Mouse (Mus musculus) cerebellum, postnatal 4 days (tissue): ENCODE measurements at regions not wholly inside any gene's neighbourhood (a gene's known extent, or its start where the extent isn't known, plus 50 kb on each side); places are given as distances from the start of the nearest gene placed in this dataset.

Experiments
- DNase-seq, 2 experiments: peaks; one replicate each; pipeline ENCODE4 v3.0.0; 2022; ENCODE audit warnings: low spot score in 2 of 2, mixed read lengths in 1 of 2

DNA sequence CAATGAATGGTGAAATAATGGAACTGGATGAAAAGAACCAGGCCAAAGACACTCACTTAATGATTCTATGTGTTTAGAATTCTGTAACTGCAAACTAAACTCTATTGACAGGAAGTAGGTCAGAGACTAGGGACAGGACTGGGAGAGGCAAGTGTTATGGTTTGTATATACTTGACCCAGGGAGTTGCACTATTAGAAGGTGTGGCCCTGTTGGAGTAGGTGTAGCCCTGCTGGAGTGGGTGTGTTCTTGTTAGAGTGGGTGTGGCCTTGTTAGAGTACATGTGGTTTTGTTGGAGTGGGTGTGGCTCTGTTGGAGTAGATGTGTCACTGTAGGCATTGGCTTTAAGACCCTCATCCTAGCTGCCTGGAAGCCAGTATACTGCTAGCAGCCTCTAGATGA is 93.0 kb upstream of the Npas2 start:
- DNase-seq: no peak

DNA sequence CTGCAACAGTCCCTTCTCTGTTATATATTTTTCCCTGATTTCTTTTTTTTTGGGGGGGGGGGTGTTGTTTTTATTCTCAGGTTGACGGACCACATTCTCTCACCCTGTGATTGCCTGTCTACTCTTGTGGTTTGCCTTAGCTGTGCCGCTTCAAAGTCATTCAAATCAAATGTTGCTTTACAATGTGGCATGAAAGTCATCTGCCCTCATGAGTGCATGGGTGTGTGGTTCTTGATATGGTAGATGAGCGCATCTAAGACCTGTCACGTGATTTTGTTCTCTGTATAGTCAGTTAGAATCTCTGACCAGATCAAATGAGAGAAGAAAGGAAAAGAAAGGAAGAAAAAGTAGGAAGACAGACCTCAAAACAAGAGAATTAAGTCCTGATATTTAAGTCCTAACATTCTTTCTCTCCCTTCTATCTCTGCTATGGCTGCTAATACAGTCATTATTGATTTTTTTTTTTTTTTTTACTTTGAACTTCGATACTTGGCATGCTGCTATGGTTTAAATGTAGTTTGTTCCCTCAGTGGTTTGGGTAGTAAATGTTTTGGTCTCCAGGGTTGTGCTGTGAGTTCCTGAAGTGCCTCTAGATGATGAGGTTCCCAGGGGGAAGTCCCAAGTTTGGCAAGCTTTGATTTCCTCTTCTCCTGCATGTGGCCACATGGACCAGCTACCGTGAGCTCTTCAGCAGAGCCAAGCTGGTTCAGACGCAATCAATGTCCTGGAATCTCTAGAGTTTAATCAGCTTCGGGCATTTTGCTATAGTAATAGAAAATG is 91.2 kb upstream of the Npas2 start:
- no peak for DNase-seq

DNA sequence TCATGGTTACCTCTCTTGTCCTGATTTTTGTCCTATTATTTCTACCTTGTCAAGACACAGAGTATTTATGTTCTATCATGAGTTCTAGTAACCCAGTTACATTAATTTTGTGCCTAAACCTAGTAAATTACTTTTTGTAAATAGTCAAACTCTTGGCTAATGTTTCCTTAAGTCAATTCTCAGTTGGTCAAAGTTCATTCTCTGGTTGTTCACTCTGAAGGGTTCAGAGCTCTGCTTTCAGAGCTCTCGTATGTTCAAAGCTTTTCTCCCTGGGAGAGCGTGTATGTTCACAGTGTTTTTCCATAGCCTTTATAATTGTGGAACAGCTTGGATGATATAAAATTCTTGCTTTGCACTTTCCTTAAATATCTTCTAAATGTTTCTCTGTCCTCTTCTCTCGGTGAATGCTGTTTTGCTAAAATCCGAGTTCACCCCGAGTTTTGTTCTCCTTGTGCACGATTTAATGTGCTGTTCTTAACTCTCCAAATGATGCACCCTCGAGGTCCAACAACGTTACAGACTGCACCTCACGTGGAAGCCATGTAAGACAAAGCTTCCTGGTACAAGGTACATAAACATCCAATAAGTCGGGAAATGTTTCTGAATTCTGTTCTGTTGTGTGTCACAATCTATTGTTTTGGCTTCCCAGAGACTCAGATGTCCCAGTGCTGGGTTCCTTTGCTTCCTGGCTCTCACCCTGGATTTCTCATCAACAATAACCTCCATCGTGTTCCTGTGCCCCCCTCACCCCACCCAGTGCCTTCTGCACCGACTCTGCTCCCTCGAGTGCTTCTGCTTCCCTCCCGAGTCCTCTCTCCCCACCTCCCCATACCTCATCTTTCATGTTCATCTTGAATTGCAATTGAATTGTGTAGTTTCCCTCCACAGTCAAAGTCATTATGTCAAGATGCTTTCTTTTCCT is 90.3 kb upstream of the Npas2 start:
- DNase-seq: no peak

DNA sequence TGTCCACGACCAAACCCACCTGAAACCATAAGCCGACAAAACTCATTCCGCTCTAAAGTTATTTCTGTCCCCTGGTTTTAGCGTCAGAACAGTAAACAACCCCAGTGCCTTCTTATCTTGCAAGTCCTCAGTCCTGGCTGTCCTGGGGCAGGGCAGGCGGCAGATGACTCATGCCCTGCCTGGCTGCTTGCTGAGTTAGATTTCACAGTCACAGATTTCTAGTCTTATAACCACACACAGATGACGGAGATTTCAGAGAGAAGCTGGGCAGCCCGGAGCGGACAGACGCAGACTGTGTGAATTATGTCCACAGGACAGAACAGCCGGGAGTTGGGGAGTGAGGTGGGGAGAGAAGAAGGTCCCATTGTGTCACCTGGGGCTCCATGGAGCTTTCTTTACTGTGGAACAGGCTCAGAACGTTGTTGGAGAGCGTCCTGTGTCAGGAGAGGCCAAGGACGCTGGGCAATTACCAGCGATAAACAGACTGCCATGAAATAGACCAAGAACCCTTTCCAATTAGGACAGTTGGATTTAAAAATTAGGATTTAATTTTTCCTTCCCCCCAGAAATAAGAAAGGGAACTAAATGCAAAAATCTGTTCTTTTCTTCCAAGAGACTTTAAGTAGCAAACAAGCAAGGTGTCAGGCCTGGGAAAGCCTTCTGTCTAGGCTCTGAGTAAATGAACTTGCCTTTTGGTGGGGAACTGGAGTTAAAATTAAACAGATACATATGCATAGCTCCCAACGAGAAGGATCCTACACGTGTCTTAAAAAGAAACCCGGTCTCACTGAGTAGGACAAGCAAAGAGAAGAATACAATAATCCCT is 87.8 kb upstream of the Npas2 start:
- DNase-seq: no peak

DNA sequence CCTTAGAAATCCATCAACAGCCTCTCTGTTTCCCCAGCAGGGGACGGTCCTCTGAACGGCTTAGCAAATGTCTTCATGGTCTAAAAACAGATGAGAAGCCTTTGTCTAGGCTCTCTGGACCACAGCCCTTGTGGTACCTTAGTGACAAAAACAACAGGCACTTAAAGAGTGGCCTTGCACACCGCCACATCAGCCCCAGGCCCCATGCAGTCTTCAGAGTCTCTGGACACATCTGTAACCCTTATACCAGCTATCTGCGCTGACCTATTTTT is 87.2 kb upstream of the Npas2 start:
- no peak for DNase-seq

DNA sequence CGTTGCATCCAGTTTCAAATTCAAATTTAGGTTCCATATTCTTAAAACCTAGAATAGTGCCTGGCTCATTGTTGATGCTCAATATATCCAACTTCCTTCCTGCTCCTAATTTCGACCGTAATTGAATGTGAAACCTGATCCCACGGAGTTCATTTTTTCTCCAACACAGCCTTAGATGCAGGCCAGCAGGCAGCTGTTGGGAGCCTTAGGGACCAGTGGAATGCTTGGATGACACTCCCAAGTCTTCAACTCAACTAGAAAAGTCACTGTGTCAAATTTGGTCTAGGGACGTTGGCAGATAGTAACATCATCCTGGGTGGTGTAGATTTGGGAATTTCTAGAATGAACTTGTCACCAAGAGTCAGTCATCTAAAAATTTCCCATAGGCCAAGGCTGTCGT is 86.9 kb upstream of the Npas2 start:
- DNase-seq: no peak

DNA sequence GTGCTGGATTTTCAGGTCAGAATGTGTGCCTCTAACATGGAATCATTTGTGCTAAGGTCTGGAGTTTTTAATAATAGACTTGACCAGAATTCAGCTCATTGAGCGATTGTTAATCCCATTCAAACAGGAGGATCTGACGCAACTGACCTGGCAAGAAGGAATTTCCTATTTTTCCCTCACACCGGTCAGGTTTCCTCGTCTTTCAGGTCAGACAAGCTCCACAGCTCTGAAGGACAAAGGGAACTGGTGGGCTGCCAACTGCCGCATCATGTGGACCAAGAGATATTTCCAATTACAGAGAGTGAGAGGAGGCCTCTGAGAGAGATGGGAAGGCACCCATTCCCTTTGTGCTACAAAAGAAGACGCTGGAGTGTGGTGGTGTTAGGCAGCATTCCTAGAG is 77.2 kb upstream of the Npas2 start:
- DNase-seq: no peak

DNA sequence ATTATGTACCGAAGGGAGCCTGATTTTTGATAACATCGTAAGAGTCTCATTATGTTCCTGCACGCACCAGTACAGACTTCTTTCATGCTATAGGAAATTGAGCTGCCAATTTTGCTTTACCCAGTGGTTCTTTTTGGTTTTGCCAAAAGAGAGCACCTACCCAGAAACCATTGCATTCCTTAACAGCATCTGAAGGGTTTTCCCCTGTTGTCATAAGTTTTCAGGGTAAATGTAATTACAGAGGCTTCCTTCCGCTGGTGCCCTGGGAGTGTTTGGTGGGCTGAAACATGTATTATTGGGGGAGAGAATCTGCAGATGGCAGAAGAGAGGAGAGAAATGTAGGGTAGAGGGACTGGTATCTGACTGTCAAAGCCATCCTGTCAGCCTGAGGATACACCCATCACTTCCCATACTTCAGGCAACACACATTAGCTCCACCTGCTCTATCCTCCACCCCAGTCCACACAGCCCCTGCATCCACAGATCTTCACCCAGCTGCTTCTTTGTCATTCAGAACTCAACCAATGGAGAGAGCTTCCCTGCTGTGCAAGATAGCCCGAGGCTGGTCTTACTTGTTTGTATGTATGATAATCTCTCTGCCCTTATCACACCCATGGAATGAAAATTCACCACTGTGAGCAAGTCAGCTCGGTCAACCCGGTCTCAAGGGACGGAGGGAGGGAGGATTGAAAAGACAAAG is 71.1 kb upstream of the Npas2 start:
- no peak for DNase-seq

DNA sequence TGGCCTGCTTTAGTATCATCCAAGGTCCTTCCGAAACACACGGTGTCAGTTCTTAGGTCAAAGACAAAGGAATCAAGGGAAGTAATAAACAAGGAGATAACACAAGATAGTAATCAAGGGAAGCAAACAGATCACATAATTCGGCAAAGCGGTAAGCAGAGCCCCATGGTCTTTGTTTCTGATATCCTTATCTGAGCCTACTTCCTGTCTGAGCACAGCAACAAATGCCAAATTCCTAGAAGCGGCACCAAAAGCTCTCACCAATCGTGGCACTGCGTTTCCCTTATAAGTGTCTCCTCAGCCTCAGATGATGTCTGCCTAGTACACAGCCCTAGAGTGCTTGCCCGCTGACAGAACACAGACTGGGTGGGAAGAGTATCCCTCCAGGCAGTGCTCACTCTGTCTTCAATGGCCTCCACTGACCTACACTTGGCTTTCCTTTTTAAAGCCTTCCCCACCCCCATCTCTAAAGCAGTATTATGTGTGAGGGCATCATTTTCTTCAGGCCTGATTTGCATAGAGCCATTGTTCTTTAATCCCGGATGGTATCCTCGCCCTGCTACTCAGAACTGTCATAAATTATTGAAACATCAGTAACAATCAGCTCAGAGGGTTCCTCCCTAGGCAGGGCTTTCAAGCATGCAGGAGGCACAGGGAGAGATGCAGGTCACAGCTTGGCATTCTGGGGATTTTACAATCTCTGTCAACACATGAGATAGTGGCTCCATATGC is 70.3 kb upstream of the Npas2 start:
- DNase-seq: no peak

DNA sequence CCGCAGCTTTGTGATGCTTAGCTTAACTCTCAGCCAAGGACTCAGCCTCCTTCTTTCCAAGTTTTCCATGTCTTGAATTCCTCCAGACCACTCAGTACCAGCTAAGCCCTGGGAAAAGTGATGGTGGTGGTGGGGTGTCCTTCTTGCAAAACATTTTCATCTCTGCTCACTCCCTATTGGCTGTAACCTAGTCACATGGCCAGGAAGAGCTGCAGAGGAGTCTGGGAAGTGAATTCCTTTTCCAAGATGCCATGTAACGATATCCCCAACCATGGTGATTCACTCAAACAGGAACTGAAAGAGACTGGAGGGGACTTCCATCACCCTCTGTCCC is 69.8 kb upstream of the Npas2 start:
- no peak for DNase-seq

DNA sequence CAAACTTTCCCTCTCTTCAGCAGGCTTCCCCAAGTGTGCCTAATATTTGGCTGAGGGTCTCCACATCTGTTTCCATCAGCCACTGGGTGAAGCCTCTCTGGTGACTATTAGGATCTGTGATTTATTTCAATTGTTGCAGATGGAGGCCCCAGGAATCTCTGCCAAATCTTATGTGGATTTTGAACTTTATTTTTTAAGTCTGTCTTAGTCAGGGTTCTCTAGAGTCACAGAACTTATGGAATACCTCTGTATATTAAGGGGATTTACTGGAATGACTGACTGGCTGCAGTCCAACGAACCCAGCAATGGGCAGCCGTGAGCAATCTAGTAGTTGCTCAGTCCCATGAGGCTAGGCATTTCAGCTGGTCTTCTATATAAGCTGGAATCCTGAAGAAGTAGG is 59.0 kb upstream of the Npas2 start:
- DNase-seq: no peak

DNA sequence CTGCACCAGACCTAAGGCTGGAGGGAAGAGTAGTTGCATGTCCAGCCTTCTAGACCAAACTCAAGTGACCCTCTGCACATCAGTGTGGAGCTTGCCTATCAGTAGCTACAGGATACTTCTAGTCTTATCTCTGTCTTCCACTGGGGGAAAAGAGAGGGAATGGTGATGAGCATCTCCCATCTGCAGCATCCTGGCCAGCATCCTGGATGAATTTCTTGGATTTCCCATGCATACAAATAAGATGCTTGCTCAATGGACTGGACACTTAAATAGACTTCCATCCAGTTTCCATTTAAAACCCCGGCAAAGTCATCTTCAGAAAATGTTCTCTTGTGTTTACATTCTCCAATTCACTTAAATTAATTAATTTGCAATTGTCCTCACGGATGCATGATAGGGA is 50.5 kb upstream of the Npas2 start:
- DNase-seq: no peak

DNA sequence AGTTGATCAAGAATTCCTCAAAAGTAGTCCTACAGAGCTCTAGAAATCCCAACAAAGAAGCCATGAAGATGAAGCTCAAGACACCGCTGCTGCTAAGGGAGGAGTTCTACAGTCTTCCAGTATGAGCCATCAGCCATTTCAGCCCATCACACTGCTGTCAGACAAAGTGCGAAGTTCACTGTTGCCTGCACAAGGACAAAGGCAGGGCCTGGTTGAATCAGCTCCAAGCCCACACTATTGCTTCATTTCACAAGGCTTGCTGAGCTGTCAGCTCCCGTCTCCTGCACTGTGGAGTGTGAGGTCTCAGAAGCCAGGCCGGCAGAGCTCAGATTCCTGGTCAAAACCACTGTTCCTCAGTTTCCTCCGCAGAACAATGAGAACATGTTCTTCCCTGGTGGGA is 49.9 kb upstream of the Npas2 start:
- no peak for DNase-seq
